In genomic region chr12:40525045-40525444, GRCm38 (mm10) we compare ENCODE assay signal across 25 mouse cellular contexts.
DNase-seq lines count a peak whose midpoint lies in the region; ATAC-seq and TF ChIP-seq lines count a peak whose summit lies in the region.
"Had no signal": no experiment of that assay in that cellular context is flagged by ENCODE, and none has a peak within 500 bp of the region (broad histone marks: within the 10 kb centered on the region; RNA-seq: fewer than 3 reads in every experiment).

No protein-coding gene starts in this region.

- H3K36me3 ChIP-seq in kidney, adult 2 months (ENCODE audit: control insufficient read depth, insufficient read depth, low read length) = no peaks in the 10 kb centered on the region
- H3K36me3 ChIP-seq in lung, embryonic 14.5 days (ENCODE audit: insufficient read depth) = no peaks in the 10 kb centered on the region
- H3K36me3 ChIP-seq: embryonic facial prominence, embryonic 10.5 days; embryonic facial prominence, embryonic 15.5 days; forebrain, embryonic 12.5 days; hindbrain, embryonic 10.5 days; hindbrain, embryonic 15.5 days; lung, embryonic 15.5 days; stomach, embryonic 15.5 days had no signal

- intact Hi-C loops in heart, postnatal 10 days (cut with DNase I) = no loop called here

- H3K4me1 ChIP-seq in kidney, adult 2 months (ENCODE audit: control insufficient read depth, insufficient read depth, low read length) = no peaks in the 10 kb centered on the region
- no peaks in the 10 kb centered on the region for H3K4me1 ChIP-seq in lung, embryonic 14.5 days (ENCODE audit: insufficient read depth)
- peaks cover 4% of the 10 kb centered on the region; the same call in 1 of the 2 replicates for H3K4me1 ChIP-seq in lung, adult 2 months (ENCODE audit: control insufficient read depth, insufficient read depth, low read length)
- H3K4me1 ChIP-seq: embryonic facial prominence, embryonic 15.5 days; forebrain, embryonic 12.5 days; hindbrain, embryonic 10.5 days; hindbrain, embryonic 15.5 days; stomach, embryonic 15.5 days had no signal

- TF ChIP-seq CTCF in kidney, adult 2 months (conservative IDR thresholded peaks at IDR 0.05; ENCODE audit: insufficient read depth, insufficient read length, low read depth, low read length) = no peak
- TF ChIP-seq CTCF in lung, embryonic 14.5 days (IDR thresholded peaks at IDR 0.05; ENCODE audit: low read depth) = no peak
- no peak for TF ChIP-seq CTCF in lung, adult 2 months (IDR thresholded peaks at IDR 0.05; ENCODE audit: insufficient read depth, low read length)

- no peak overlapping the region for H3K4me3 ChIP-seq in kidney, adult 2 months (ENCODE audit: insufficient read depth, low read depth, low read length)
- H3K4me3 ChIP-seq in lung, embryonic 14.5 days (ENCODE audit: low read depth, low read length) = no peak overlapping the region
- no peak overlapping the region for H3K4me3 ChIP-seq in lung, adult 2 months (replicated peaks; ENCODE audit: extremely low read depth, low read depth, low read length)
- H3K4me3 ChIP-seq: embryonic facial prominence, embryonic 10.5 days; embryonic facial prominence, embryonic 15.5 days; forebrain, embryonic 12.5 days; hindbrain, embryonic 10.5 days; hindbrain, embryonic 15.5 days; lung, embryonic 15.5 days; stomach, embryonic 15.5 days had no signal

- no peak overlapping the region for H3K9ac ChIP-seq in lung, embryonic 14.5 days
- H3K9ac ChIP-seq: embryonic facial prominence, embryonic 15.5 days; forebrain, embryonic 12.5 days; forebrain, postnatal 0 days; hindbrain, embryonic 15.5 days; liver, embryonic 14.5 days; lung, embryonic 15.5 days; stomach, embryonic 15.5 days had no signal

- no peaks in the 10 kb centered on the region for H3K9me3 ChIP-seq in lung, embryonic 14.5 days (ENCODE audit: low read depth, low read length)
- H3K9me3 ChIP-seq: embryonic facial prominence, embryonic 10.5 days; embryonic facial prominence, embryonic 15.5 days; forebrain, embryonic 12.5 days; hindbrain, embryonic 10.5 days; hindbrain, embryonic 15.5 days; lung, embryonic 15.5 days; stomach, embryonic 15.5 days had no signal

- no peak overlapping the region for H3K27ac ChIP-seq in kidney, adult 2 months (ENCODE audit: insufficient read depth, low read depth, low read length)
- H3K27ac ChIP-seq in lung, embryonic 14.5 days (ENCODE audit: low read depth) = no peak overlapping the region
- H3K27ac ChIP-seq: embryonic facial prominence, embryonic 10.5 days; embryonic facial prominence, embryonic 15.5 days; forebrain, embryonic 12.5 days; hindbrain, embryonic 10.5 days; hindbrain, embryonic 15.5 days; liver, embryonic 14.5 days; lung, embryonic 15.5 days; stomach, embryonic 15.5 days had no signal

- peak; percentile 69 for DNase-seq in kidney, adult 2 months
- DNase-seq in kidney, adult 11 months = no peak
- DNase-seq in lung, embryonic 14.5 days = peak; percentile 47
- DNase-seq in lung, adult 2 months = no peak
- DNase-seq in heart, postnatal 10 days = peak; percentile 25 to 39
- peak; percentile 54 to 60 for DNase-seq in kidney, postnatal 36 days
- DNase-seq: adrenal gland, adult 8-10 months; B cell, adult 2 months; cerebellum, adult 2 months; cerebellum, postnatal 14 days; forebrain, postnatal 0 days; gastrocnemius, postnatal 10 days; liver; right cerebral cortex, postnatal 25 days had no signal

- no peak overlapping the region for H3K4me2 ChIP-seq in lung, embryonic 14.5 days
- H3K4me2 ChIP-seq: embryonic facial prominence, embryonic 15.5 days; forebrain, embryonic 12.5 days; hindbrain, embryonic 15.5 days; lung, embryonic 15.5 days; midbrain, embryonic 11.5 days; stomach, embryonic 15.5 days had no signal

- no peaks in the 10 kb centered on the region for H3K27me3 ChIP-seq in kidney, adult 2 months (replicated peaks; ENCODE audit: control insufficient read depth, insufficient read depth, low read length)
- H3K27me3 ChIP-seq in lung, embryonic 14.5 days (ENCODE audit: insufficient read depth, low read length) = no peaks in the 10 kb centered on the region
- H3K27me3 ChIP-seq: embryonic facial prominence, embryonic 15.5 days; forebrain, embryonic 12.5 days; hindbrain, embryonic 15.5 days; lung, embryonic 15.5 days; stomach, embryonic 15.5 days had no signal

- TF ChIP-seq POLR2A in kidney, adult 2 months (IDR thresholded peaks at IDR 0.05; ENCODE audit: low read depth, low read length) = no peak
- TF ChIP-seq POLR2A in lung, adult 2 months (IDR thresholded peaks at IDR 0.05; ENCODE audit: borderline replicate concordance, extremely low read depth, low read depth, low read length) = no peak

- no peak for ATAC-seq in lung, embryonic 14.5 days (ENCODE audit: insufficient read depth)
- ATAC-seq: forebrain, postnatal 0 days; inflammation-experienced regulatory T-cells, adult 6 months; midbrain, embryonic 16.5 days had no signal

- WGBS in kidney, adult 2 months = 75% methylated on average over 3 of the region's 3 CpGs
- 73% methylated on average over 3 of the region's 3 CpGs for WGBS in lung, embryonic 14.5 days
- 31% methylated on average over 3 of the region's 3 CpGs for WGBS in lung, adult 2 months

Comparison
In these comparisons a context has a peak if more than half of its experiments do, and no peak if none do; other contexts are left out.
1. DNase-seq: peak in kidney, adult 2 months (single experiment), lung, embryonic 14.5 days (single experiment), heart, postnatal 10 days (2 of 2) and kidney, postnatal 36 days (2 of 2); none in kidney, adult 11 months (single experiment) and lung, adult 2 months (single experiment).